Mouse (Mus musculus) layer of hippocampus, postnatal 25 days (tissue): ENCODE data around the gene Nup214. TPM values are rescaled to one million over a fixed set of nuclear protein-coding genes. Genes with fewer than 3 reads are reported as not detected.

Experiments used
- DNase-seq, 2 experiments: peaks; one replicate each; pipeline ENCODE4 v3.0.0; 2022; ENCODE audit warnings: mixed read lengths in 2 of 2, low spot score in 1 of 2; ENCODE audit errors: extremely low spot score in 1 of 2
- total RNA-seq, 2 experiments: library from RNA; stranded (reverse); gene quantifications; 2 replicates each; pipeline ENCODE4 v1.2.3; 2021

The Nup214 gene
- total RNA-seq, 2 experiments from 2014 or later: 49.3 to 63.5 TPM

GRCm38 (mm10) chr2:32063451-32064151, 89.4 kb downstream of the Nup214 start:
- no peak for DNase-seq

- DNase-seq: no peak
Measured at GRCm38 (mm10) chr2:32064913-32065312, 90.7 kb downstream of the Nup214 start.

- DNase-seq: no peak
Measured at GRCm38 (mm10) chr2:32065371-32065791, 91.1 kb downstream of the Nup214 start.

GRCm38 (mm10) chr2:32066005-32066404, 91.8 kb downstream of the Nup214 start:
- DNase-seq: no peak

GRCm38 (mm10) chr2:32068811-32069607, 94.8 kb downstream of the Nup214 start:
- DNase-seq: no peak

- DNase-seq: no peak
Measured at GRCm38 (mm10) chr2:32070747-32071146, 96.5 kb downstream of the Nup214 start.

GRCm38 (mm10) chr2:32074404-32074803, 100.2 kb downstream of the Nup214 start:
- DNase-seq: no peak

GRCm38 (mm10) chr2:32075368-32075767, 101.1 kb downstream of the Nup214 start:
- DNase-seq: no peak

GRCm38 (mm10) chr2:32077744-32078143, 103.5 kb downstream of the Nup214 start:
- DNase-seq: no peak

- no peak for DNase-seq
Measured at GRCm38 (mm10) chr2:32078522-32078921, 104.3 kb downstream of the Nup214 start.

- no peak for DNase-seq
Measured at GRCm38 (mm10) chr2:32079191-32079725, 105.0 kb downstream of the Nup214 start.

- no peak for DNase-seq
Measured at GRCm38 (mm10) chr2:32080681-32081080, 106.4 kb downstream of the Nup214 start.

GRCm38 (mm10) chr2:32081296-32081929, 107.2 kb downstream of the Nup214 start:
- no peak for DNase-seq

- no peak for DNase-seq
Measured at GRCm38 (mm10) chr2:32082229-32082628, 108.0 kb downstream of the Nup214 start.

- DNase-seq: no peak
Measured at GRCm38 (mm10) chr2:32083159-32084011, 109.1 kb downstream of the Nup214 start.

- no peak for DNase-seq
Measured at GRCm38 (mm10) chr2:32084111-32084871, 110.1 kb downstream of the Nup214 start, which contains the start of gene Fam78a. Gene Fam78a (minus strand): TSS chr2:32084857.

GRCm38 (mm10) chr2:32084872-32085199, 110.6 kb downstream of the Nup214 start:
- DNase-seq: no peak

GRCm38 (mm10) chr2:32085231-32085630, 111.0 kb downstream of the Nup214 start:
- DNase-seq: no peak

GRCm38 (mm10) chr2:32087606-32088005, 113.4 kb downstream of the Nup214 start:
- DNase-seq: no peak
